Mouse (Mus musculus): ENCODE measurements at regions not wholly inside any gene's neighbourhood (a gene's known extent, or its start where the extent isn't known, plus 50 kb on each side); places are given as distances from the start of the nearest gene placed in this dataset.

DNA sequence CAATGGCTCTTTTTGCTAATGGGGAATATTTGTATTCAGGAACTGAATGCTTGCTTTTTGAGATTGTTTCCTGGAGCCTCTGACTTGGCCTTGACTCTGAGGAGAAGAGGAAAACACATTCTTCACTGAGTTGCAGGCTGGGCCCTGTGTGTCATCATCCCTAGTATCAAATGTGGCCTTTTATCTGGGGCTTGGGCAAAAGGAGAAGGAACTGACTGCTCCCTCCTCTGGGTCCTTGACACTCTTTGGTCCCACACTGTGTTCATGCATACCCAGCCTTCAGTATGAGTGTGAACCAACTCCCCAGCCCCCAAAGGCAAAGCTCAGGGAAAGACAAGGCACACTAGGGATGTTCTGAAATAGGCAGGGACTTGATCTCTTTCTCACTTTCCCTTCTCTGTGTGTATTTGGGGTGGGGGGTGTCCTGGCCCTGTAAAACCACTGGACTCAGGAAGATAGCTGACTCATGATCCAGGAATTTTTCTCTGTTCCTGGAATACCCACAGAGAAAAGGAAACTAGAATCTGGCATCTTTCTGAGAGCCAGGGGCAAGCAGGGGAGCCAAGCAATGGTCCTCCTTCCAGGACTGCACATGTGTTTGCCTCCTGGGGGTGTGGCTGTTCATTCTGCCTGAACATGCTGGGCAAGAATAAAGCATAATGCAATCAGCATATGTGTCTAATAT, 82.1 kb upstream of the Sh3bp4 start:
- Histone ChIP-seq H3K36me3 (ENCODE audit: insufficient read depth, low read length) (no peaks in the 10 kb centered on the region), H3K27me3 (ENCODE audit: insufficient read depth, low read length) (no peaks in the 10 kb centered on the region), H3K9me3 (ENCODE audit: low read length) (no peaks in the 10 kb centered on the region), H3K4me1 (replicated peaks; ENCODE audit: low read depth, low read length) (no peaks in the 10 kb centered on the region), H3K4me3 (replicated peaks; ENCODE audit: low read length) (no peak overlapping the region)
- TF ChIP-seq CTCF (conservative IDR thresholded peaks at IDR 0.05; ENCODE audit: low read length) (no peak), NANOG (IDR thresholded peaks at IDR 0.05; ENCODE audit: borderline replicate concordance, low read length) (no peak)

- Histone ChIP-seq H3K4me1 (replicated peaks; ENCODE audit: low read depth, low read length) (peaks cover 13% of the 10 kb centered on the region), H3K4me3 (replicated peaks; ENCODE audit: low read length) (no peak overlapping the region), H3K36me3 (ENCODE audit: insufficient read depth, low read length) (no peaks in the 10 kb centered on the region), H3K9me3 (ENCODE audit: low read length) (no peaks in the 10 kb centered on the region), H3K27me3 (ENCODE audit: insufficient read depth, low read length) (no peaks in the 10 kb centered on the region)
- TF ChIP-seq NANOG (IDR thresholded peaks at IDR 0.05; ENCODE audit: borderline replicate concordance, low read length) (no peak), POU5F1 (IDR thresholded peaks at IDR 0.05; ENCODE audit: borderline replicate concordance, low read length) (no peak), CTCF (conservative IDR thresholded peaks at IDR 0.05; ENCODE audit: low read length) (no peak)
Observed at GRCm38 (mm10) chr1:88994588-88995331, 75.5 kb upstream of the Sh3bp4 start.

GRCm38 (mm10) chr1:88995945-88996344, 74.3 kb upstream of the Sh3bp4 start:
- Histone ChIP-seq H3K9me3 (ENCODE audit: low read length) (no peaks in the 10 kb centered on the region), H3K4me1 (replicated peaks; ENCODE audit: low read depth, low read length) (peaks cover 13% of the 10 kb centered on the region), H3K27me3 (ENCODE audit: insufficient read depth, low read length) (no peaks in the 10 kb centered on the region), H3K4me3 (replicated peaks; ENCODE audit: low read length) (no peak overlapping the region), H3K36me3 (ENCODE audit: insufficient read depth, low read length) (no peaks in the 10 kb centered on the region)
- TF ChIP-seq CTCF (conservative IDR thresholded peaks at IDR 0.05; ENCODE audit: low read length) (no peak), NANOG (IDR thresholded peaks at IDR 0.05; ENCODE audit: borderline replicate concordance, low read length) (no peak), POU5F1 (IDR thresholded peaks at IDR 0.05; ENCODE audit: borderline replicate concordance, low read length) (no peak)

GRCm38 (mm10) chr1:88996657-88997056, 73.6 kb upstream of the Sh3bp4 start:
- TF ChIP-seq CTCF (conservative IDR thresholded peaks at IDR 0.05; ENCODE audit: low read length) (no peak), POU5F1 (IDR thresholded peaks at IDR 0.05; ENCODE audit: borderline replicate concordance, low read length) (no peak), NANOG (IDR thresholded peaks at IDR 0.05; ENCODE audit: borderline replicate concordance, low read length) (no peak)
- Histone ChIP-seq H3K4me3 (replicated peaks; ENCODE audit: low read length) (no peak overlapping the region), H3K4me1 (replicated peaks; ENCODE audit: low read depth, low read length) (peaks cover 13% of the 10 kb centered on the region), H3K36me3 (ENCODE audit: insufficient read depth, low read length) (no peaks in the 10 kb centered on the region), H3K27me3 (ENCODE audit: insufficient read depth, low read length) (no peaks in the 10 kb centered on the region), H3K9me3 (ENCODE audit: low read length) (no peaks in the 10 kb centered on the region)

GRCm38 (mm10) chr1:88997847-88998246, 72.4 kb upstream of the Sh3bp4 start:
- H3K27me3 ChIP-seq (ENCODE audit: insufficient read depth, low read length): no peaks in the 10 kb centered on the region
- H3K4me3 ChIP-seq (replicated peaks; ENCODE audit: low read length): no peak overlapping the region
- no peaks in the 10 kb centered on the region for H3K9me3 ChIP-seq (ENCODE audit: low read length)
- TF ChIP-seq CTCF (conservative IDR thresholded peaks at IDR 0.05; ENCODE audit: low read length) (no peak), POU5F1 (IDR thresholded peaks at IDR 0.05; ENCODE audit: borderline replicate concordance, low read length) (no peak), NANOG (IDR thresholded peaks at IDR 0.05; ENCODE audit: borderline replicate concordance, low read length) (no peak)
- H3K36me3 ChIP-seq (ENCODE audit: insufficient read depth, low read length): no peaks in the 10 kb centered on the region
- H3K4me1 ChIP-seq (replicated peaks; ENCODE audit: low read depth, low read length): peaks cover 13% of the 10 kb centered on the region

GRCm38 (mm10) chr1:89002326-89002725, 67.9 kb upstream of the Sh3bp4 start:
- no peaks in the 10 kb centered on the region for H3K27me3 ChIP-seq (ENCODE audit: insufficient read depth, low read length)
- H3K4me3 ChIP-seq (replicated peaks; ENCODE audit: low read length): no peak overlapping the region
- H3K4me1 ChIP-seq (replicated peaks; ENCODE audit: low read depth, low read length): no peaks in the 10 kb centered on the region
- no peaks in the 10 kb centered on the region for H3K9me3 ChIP-seq (ENCODE audit: low read length)
- TF ChIP-seq POU5F1 (IDR thresholded peaks at IDR 0.05; ENCODE audit: borderline replicate concordance, low read length): no peak
- no peak for TF ChIP-seq NANOG (IDR thresholded peaks at IDR 0.05; ENCODE audit: borderline replicate concordance, low read length)
- TF ChIP-seq CTCF (conservative IDR thresholded peaks at IDR 0.05; ENCODE audit: low read length): no peak
- H3K36me3 ChIP-seq (ENCODE audit: insufficient read depth, low read length): no peaks in the 10 kb centered on the region

GRCm38 (mm10) chr1:89003752-89004151, 66.5 kb upstream of the Sh3bp4 start:
- Histone ChIP-seq H3K4me3 (replicated peaks; ENCODE audit: low read length) (no peak overlapping the region), H3K9me3 (ENCODE audit: low read length) (no peaks in the 10 kb centered on the region), H3K27me3 (ENCODE audit: insufficient read depth, low read length) (no peaks in the 10 kb centered on the region), H3K36me3 (ENCODE audit: insufficient read depth, low read length) (no peaks in the 10 kb centered on the region), H3K4me1 (replicated peaks; ENCODE audit: low read depth, low read length) (no peaks in the 10 kb centered on the region)
- no peak for TF ChIP-seq POU5F1 (IDR thresholded peaks at IDR 0.05; ENCODE audit: borderline replicate concordance, low read length)
- no peak for TF ChIP-seq CTCF (conservative IDR thresholded peaks at IDR 0.05; ENCODE audit: low read length)
- no peak for TF ChIP-seq NANOG (IDR thresholded peaks at IDR 0.05; ENCODE audit: borderline replicate concordance, low read length)

GRCm38 (mm10) chr1:89007476-89007875, 62.7 kb upstream of the Sh3bp4 start:
- Histone ChIP-seq H3K27me3 (ENCODE audit: insufficient read depth, low read length) (no peaks in the 10 kb centered on the region), H3K4me3 (replicated peaks; ENCODE audit: low read length) (no peak overlapping the region), H3K9me3 (ENCODE audit: low read length) (no peaks in the 10 kb centered on the region), H3K4me1 (replicated peaks; ENCODE audit: low read depth, low read length) (no peaks in the 10 kb centered on the region), H3K36me3 (ENCODE audit: insufficient read depth, low read length) (no peaks in the 10 kb centered on the region)
- TF ChIP-seq POU5F1 (IDR thresholded peaks at IDR 0.05; ENCODE audit: borderline replicate concordance, low read length): no peak
- TF ChIP-seq NANOG (IDR thresholded peaks at IDR 0.05; ENCODE audit: borderline replicate concordance, low read length): no peak
- TF ChIP-seq CTCF (conservative IDR thresholded peaks at IDR 0.05; ENCODE audit: low read length): no peak

Data from E14TG2a.4 (cell line).